Mouse (Mus musculus) kidney, embryonic 16.5 days (tissue): ENCODE data around the gene Ears2. TPM values are rescaled to one million over a fixed set of nuclear protein-coding genes. Genes with fewer than 3 reads are reported as not detected.

Source experiments
- ATAC-seq: fragments of 200-750 bp; cut with Nextera tagmentation; 2 replicates; pipeline ENCODE4 v1.8.0; 2017; ENCODE audit warnings: moderate TSS enrichment; ENCODE audit not compliant: low FRiP score, low TSS enrichment
- H3K27ac ChIP-seq: fragments of 300-500 bp; sonication (generic); 2 replicates; pipeline ENCODE4 v1.5.1; 2014; ENCODE audit warnings: low read length
- H3K27me3 ChIP-seq: fragments of 300-500 bp; sonication (generic); 2 replicates; pipeline ENCODE4 v1.6.1; 2014; ENCODE audit warnings: low read length, control low read depth, mixed read lengths; ENCODE audit not compliant: insufficient read depth
- H3K36me3 ChIP-seq: fragments of 300-500 bp; sonication (generic); 2 replicates; pipeline ENCODE4 v1.6.1; 2014; ENCODE audit warnings: low read length, control low read depth, mixed read lengths; ENCODE audit not compliant: insufficient read depth
- H3K4me1 ChIP-seq: fragments of 300-500 bp; sonication (generic); 2 replicates; pipeline ENCODE4 v1.6.1; 2014; ENCODE audit warnings: low read length, control low read depth, mixed read lengths; ENCODE audit not compliant: insufficient read depth
- H3K4me2 ChIP-seq: fragments of 300-500 bp; sonication (generic); replicated peaks from 2 replicates; pipeline ENCODE4 v1.6.1; 2014; ENCODE audit warnings: low read depth, low read length
- H3K4me3 ChIP-seq: fragments of 300-500 bp; sonication (generic); 2 replicates; pipeline ENCODE4 v1.5.1; 2014; ENCODE audit warnings: mild to moderate bottlenecking, low read length
- H3K9ac ChIP-seq: fragments of 300-500 bp; sonication (generic); replicated peaks from 2 replicates; pipeline ENCODE4 v1.6.1; 2014; ENCODE audit warnings: low read length
- H3K9me3 ChIP-seq: fragments of 300-500 bp; sonication (generic); 2 replicates; pipeline ENCODE4 v1.6.1; 2016; ENCODE audit warnings: low read length, control low read depth
- WGBS: fragments of 180-500 bp; shearing (Covaris S2); extraction: QIAGEN DNeasy Blood & Tissue Kit; methylation state at CpG from one replicate; pipeline ENCODE4 v1.1.7; 2014; 5-methylcytosine and 5-hydroxymethylcytosine counted together
- polyA plus RNA-seq: library from polyadenylated mRNA; unstranded; fragments of >200 nt; fragmentation: Nextera tagmentation; extraction: Ambion mirVana; gene quantifications from 2 replicates; pipeline ENCODE4 v1.2.1, GENCODE M21; 2015

Ears2 gene
- polyA plus RNA-seq, 1 experiment from 2014 or later: 19.4 TPM

- H3K9me3 ChIP-seq: no peaks in the 10 kb centered on the region
- H3K9ac ChIP-seq: no peak overlapping the region
- H3K27me3 ChIP-seq: no peaks in the 10 kb centered on the region
- no peak for ATAC-seq
- H3K4me2 ChIP-seq: no peak overlapping the region
- H3K4me1 ChIP-seq: no peaks in the 10 kb centered on the region
- H3K36me3 ChIP-seq: peaks cover 25% of the 10 kb centered on the region; the same call in 1 of the 2 replicates
- H3K27ac ChIP-seq: no peak overlapping the region
- H3K4me3 ChIP-seq: no peak overlapping the region
- 87% methylated on average over 1 of the region's 1 CpGs for WGBS
These were observed 21.4 kb downstream of the Ears2 start for GRCm38 (mm10) chr7:122045711-122046110.

GRCm38 (mm10) chr7:122045181-122045634 lies 21.9 kb downstream of the Ears2 start:
- peaks cover 24% of the 10 kb centered on the region; the same call in 1 of the 2 replicates for H3K36me3 ChIP-seq
- H3K27me3 ChIP-seq: no peaks in the 10 kb centered on the region
- H3K4me3 ChIP-seq: no peak overlapping the region
- ATAC-seq: no peak; the same call in 1 of the 2 replicates
- no peak overlapping the region for H3K4me2 ChIP-seq
- H3K27ac ChIP-seq: no peak overlapping the region
- no peak overlapping the region for H3K9ac ChIP-seq
- H3K4me1 ChIP-seq: no peaks in the 10 kb centered on the region
- H3K9me3 ChIP-seq: no peaks in the 10 kb centered on the region
- WGBS: 77% methylated on average over 4 of the region's 4 CpGs

GRCm38 (mm10) chr7:122044106-122044505 lies 23.0 kb downstream of the Ears2 start:
- no peak overlapping the region for H3K9ac ChIP-seq
- H3K4me2 ChIP-seq: no peak overlapping the region
- no peaks in the 10 kb centered on the region for H3K9me3 ChIP-seq
- H3K4me3 ChIP-seq: no peak overlapping the region
- WGBS: 88% methylated on average over 8 of the region's 8 CpGs
- no peak for ATAC-seq
- H3K4me1 ChIP-seq: no peaks in the 10 kb centered on the region
- peaks cover 26% of the 10 kb centered on the region for H3K36me3 ChIP-seq
- no peak overlapping the region for H3K27ac ChIP-seq
- H3K27me3 ChIP-seq: no peaks in the 10 kb centered on the region

- 42% methylated on average over 2 of the region's 2 CpGs for WGBS
- H3K4me1 ChIP-seq: no peaks in the 10 kb centered on the region
- H3K27me3 ChIP-seq: no peaks in the 10 kb centered on the region
- H3K9ac ChIP-seq: no peak overlapping the region
- ATAC-seq: no peak
- H3K4me3 ChIP-seq: no peak overlapping the region
- H3K9me3 ChIP-seq: no peaks in the 10 kb centered on the region
- H3K4me2 ChIP-seq: no peak overlapping the region
- no peak overlapping the region for H3K27ac ChIP-seq
- H3K36me3 ChIP-seq: peaks cover 13% of the 10 kb centered on the region
These were observed 32.7 kb downstream of the Ears2 start for GRCm38 (mm10) chr7:122034348-122034747.

- peaks cover 5% of the 10 kb centered on the region; the same call in 1 of the 2 replicates for H3K36me3 ChIP-seq
- no peaks in the 10 kb centered on the region for H3K4me1 ChIP-seq
- no peak overlapping the region for H3K9ac ChIP-seq
- no peak for ATAC-seq
- WGBS: 45% methylated on average over 3 of the region's 3 CpGs
- no peaks in the 10 kb centered on the region for H3K27me3 ChIP-seq
- H3K27ac ChIP-seq: no peak overlapping the region
- no peak overlapping the region for H3K4me3 ChIP-seq
- H3K4me2 ChIP-seq: no peak overlapping the region
- H3K9me3 ChIP-seq: no peaks in the 10 kb centered on the region
These were observed 33.7 kb downstream of the Ears2 start for GRCm38 (mm10) chr7:122033371-122033770.

GRCm38 (mm10) chr7:122022131-122022530 lies 44.9 kb downstream of the Ears2 start:
- no peaks in the 10 kb centered on the region for H3K27me3 ChIP-seq
- 71% methylated on average over 2 of the region's 2 CpGs for WGBS
- no peaks in the 10 kb centered on the region for H3K9me3 ChIP-seq
- H3K9ac ChIP-seq: no peak overlapping the region
- ATAC-seq: peak; percentile 60
- H3K27ac ChIP-seq: no peak overlapping the region; the same call in 1 of the 2 replicates
- no peak overlapping the region for H3K4me2 ChIP-seq
- H3K4me3 ChIP-seq: no peak overlapping the region
- H3K36me3 ChIP-seq: 0 out of 2 replicates have a peak, but pooled peaks cover 2% of the 10 kb centered on the region
- H3K4me1 ChIP-seq: peaks cover 24% of the 10 kb centered on the region

- Histone ChIP-seq H3K4me1 (peaks cover 29% of the 10 kb centered on the region), H3K9me3 (no peaks in the 10 kb centered on the region), H3K36me3 (0 out of 2 replicates have a peak, but pooled peaks cover 2% of the 10 kb centered on the region), H3K27me3 (no peaks in the 10 kb centered on the region), H3K4me2 (peak within 1 kb of the TSS; percentile 79), H3K4me3 (peak within 1 kb of the TSS; percentile 66), H3K27ac (peak within 1 kb of the TSS; percentile 82), H3K9ac (peak within 1 kb of the TSS; percentile 82)
- ATAC-seq: peak; percentile 83
- WGBS: under 1% methylated on average over 47 of the region's 50 CpGs
These were observed 46.3 kb downstream of the Ears2 start, which contains the start of gene Gga2 for GRCm38 (mm10) chr7:122020667-122021354. Gene Gga2 (minus strand): TSS chr7:122021222.

- Histone ChIP-seq H3K27ac (peak overlapping the region; percentile 82), H3K4me1 (peaks cover 34% of the 10 kb centered on the region), H3K27me3 (no peaks in the 10 kb centered on the region), H3K4me3 (peak overlapping the region; percentile 66), H3K36me3 (0 out of 2 replicates have a peak, but pooled peaks cover 2% of the 10 kb centered on the region), H3K4me2 (peak overlapping the region; percentile 79), H3K9ac (peak overlapping the region; percentile 82), H3K9me3 (no peaks in the 10 kb centered on the region)
- 1% methylated on average over 6 of the region's 6 CpGs for WGBS
- peak; percentile 7; the same call in 1 of the 2 replicates for ATAC-seq
These were observed 46.8 kb downstream of the Ears2 start for GRCm38 (mm10) chr7:122020273-122020666.

GRCm38 (mm10) chr7:122018978-122019377 lies 48.1 kb downstream of the Ears2 start:
- Histone ChIP-seq H3K27ac (no peak overlapping the region), H3K9me3 (no peaks in the 10 kb centered on the region), H3K4me3 (no peak overlapping the region), H3K4me2 (peak overlapping the region; percentile 79), H3K36me3 (0 out of 2 replicates have a peak, but pooled peaks cover 2% of the 10 kb centered on the region), H3K4me1 (peaks cover 43% of the 10 kb centered on the region), H3K9ac (no peak overlapping the region), H3K27me3 (no peaks in the 10 kb centered on the region)
- ATAC-seq: no peak
- 81% methylated on average over 7 of the region's 7 CpGs for WGBS

GRCm38 (mm10) chr7:122018247-122018646 lies 48.8 kb downstream of the Ears2 start:
- Histone ChIP-seq H3K4me1 (peaks cover 39% of the 10 kb centered on the region), H3K9ac (no peak overlapping the region), H3K27ac (no peak overlapping the region), H3K4me2 (no peak overlapping the region), H3K9me3 (no peaks in the 10 kb centered on the region), H3K27me3 (no peaks in the 10 kb centered on the region), H3K36me3 (0 out of 2 replicates have a peak, but pooled peaks cover 2% of the 10 kb centered on the region), H3K4me3 (no peak overlapping the region)
- ATAC-seq: no peak
- WGBS: 66% methylated on average over 3 of the region's 3 CpGs
